Mouse (Mus musculus): ENCODE measurements around the gene Galnt14. TPM values are rescaled to one million over a fixed set of nuclear protein-coding genes. Genes with fewer than 3 reads are reported as not detected.

Galnt14 gene
- polyA plus RNA-seq, 1 experiment from 2014 or later, result 16.9 TPM

- no peak overlapping the region for H3K4me3 ChIP-seq (replicated peaks)
- H3K4me1 ChIP-seq (replicated peaks), result 0 out of 2 replicates have a peak, but pooled peaks cover 8% of the 10 kb centered on the region
- H3K27ac ChIP-seq, result no peak overlapping the region
- no peaks in the 10 kb centered on the region for H3K36me3 ChIP-seq
- H3K27me3 ChIP-seq, result no peaks in the 10 kb centered on the region
- no peak for ATAC-seq
- H3K9me3 ChIP-seq, result no peaks in the 10 kb centered on the region
- WGBS, result 91% methylated on average over 3 of the region's 3 CpGs
- no peak overlapping the region for H3K9ac ChIP-seq (replicated peaks)
- H3K4me2 ChIP-seq (replicated peaks), result no peak overlapping the region
Measured at GRCm38 (mm10) chr17:73656373-73656772, 53.9 kb downstream of the Galnt14 start.

GRCm38 (mm10) chr17:73654261-73654660, 56.0 kb downstream of the Galnt14 start:
- WGBS, result 68% methylated on average over 5 of the region's 5 CpGs
- Histone ChIP-seq H3K27ac (no peak overlapping the region), H3K4me1 (replicated peaks) (0 out of 2 replicates have a peak, but pooled peaks cover 8% of the 10 kb centered on the region), H3K9me3 (no peaks in the 10 kb centered on the region), H3K36me3 (no peaks in the 10 kb centered on the region), H3K27me3 (no peaks in the 10 kb centered on the region), H3K4me3 (replicated peaks) (no peak overlapping the region), H3K9ac (replicated peaks) (no peak overlapping the region), H3K4me2 (replicated peaks) (no peak overlapping the region)
- ATAC-seq, result peak; percentile 55; the same call in 1 of the 2 replicates

- Histone ChIP-seq H3K4me1 (replicated peaks) (peaks cover 6% of the 10 kb centered on the region; the same call in 1 of the 2 replicates), H3K27me3 (no peaks in the 10 kb centered on the region), H3K27ac (no peak overlapping the region), H3K36me3 (no peaks in the 10 kb centered on the region), H3K9ac (replicated peaks) (no peak overlapping the region), H3K4me3 (replicated peaks) (no peak overlapping the region), H3K4me2 (replicated peaks) (no peak overlapping the region), H3K9me3 (no peaks in the 10 kb centered on the region)
- ATAC-seq, result no peak
- WGBS, result 87% methylated on average over 6 of the region's 6 CpGs
Measured at GRCm38 (mm10) chr17:73649371-73649770, 60.9 kb downstream of the Galnt14 start.

GRCm38 (mm10) chr17:73641676-73642075, 68.6 kb downstream of the Galnt14 start:
- no peak for ATAC-seq

GRCm38 (mm10) chr17:73640117-73640480, 70.2 kb downstream of the Galnt14 start:
- H3K4me2 ChIP-seq (replicated peaks), result no peak overlapping the region
- no peak overlapping the region for H3K4me3 ChIP-seq (replicated peaks)
- ATAC-seq, result 0 out of 2 replicates have a peak, but pooled peaks have one; percentile 4
- no peak overlapping the region for H3K27ac ChIP-seq
- H3K4me1 ChIP-seq (replicated peaks), result peaks cover 13% of the 10 kb centered on the region
- no peaks in the 10 kb centered on the region for H3K9me3 ChIP-seq
- no peaks in the 10 kb centered on the region for H3K36me3 ChIP-seq
- H3K27me3 ChIP-seq, result no peaks in the 10 kb centered on the region
- H3K9ac ChIP-seq (replicated peaks), result no peak overlapping the region
- 52% methylated on average over 3 of the region's 3 CpGs for WGBS

More at GRCm38 (mm10) chr17:73641676-73642075, 68.6 kb downstream of the Galnt14 start:
- Histone ChIP-seq H3K9ac (replicated peaks) (no peak overlapping the region), H3K4me3 (replicated peaks) (no peak overlapping the region), H3K27ac (no peak overlapping the region), H3K27me3 (no peaks in the 10 kb centered on the region), H3K36me3 (no peaks in the 10 kb centered on the region), H3K4me2 (replicated peaks) (no peak overlapping the region), H3K9me3 (no peaks in the 10 kb centered on the region), H3K4me1 (replicated peaks) (peaks cover 17% of the 10 kb centered on the region)
- WGBS, result 93% methylated on average over 7 of the region's 7 CpGs

- H3K9me3 ChIP-seq, result no peaks in the 10 kb centered on the region
- ATAC-seq, result peak; percentile 72
- WGBS, result 30% methylated on average over 6 of the region's 6 CpGs
- no peaks in the 10 kb centered on the region for H3K36me3 ChIP-seq
- no peaks in the 10 kb centered on the region for H3K27me3 ChIP-seq
- H3K4me2 ChIP-seq (replicated peaks), result no peak overlapping the region
- H3K9ac ChIP-seq (replicated peaks), result no peak overlapping the region
- H3K4me3 ChIP-seq (replicated peaks), result no peak overlapping the region
- no peak overlapping the region for H3K27ac ChIP-seq
- peaks cover 18% of the 10 kb centered on the region for H3K4me1 ChIP-seq (replicated peaks)
Measured at GRCm38 (mm10) chr17:73639401-73640116, 70.7 kb downstream of the Galnt14 start.

GRCm38 (mm10) chr17:73636988-73637387, 73.3 kb downstream of the Galnt14 start:
- Histone ChIP-seq H3K36me3 (no peaks in the 10 kb centered on the region), H3K9ac (replicated peaks) (no peak overlapping the region), H3K27me3 (no peaks in the 10 kb centered on the region), H3K9me3 (no peaks in the 10 kb centered on the region), H3K4me1 (replicated peaks) (peaks cover 21% of the 10 kb centered on the region), H3K27ac (no peak overlapping the region), H3K4me2 (replicated peaks) (no peak overlapping the region), H3K4me3 (replicated peaks) (no peak overlapping the region)
- no peak for ATAC-seq
- 91% methylated on average over 5 of the region's 5 CpGs for WGBS

GRCm38 (mm10) chr17:73634896-73635295, 75.4 kb downstream of the Galnt14 start:
- no peaks in the 10 kb centered on the region for H3K9me3 ChIP-seq
- H3K27me3 ChIP-seq, result no peaks in the 10 kb centered on the region
- no peak overlapping the region for H3K4me3 ChIP-seq (replicated peaks)
- no peak overlapping the region for H3K4me2 ChIP-seq (replicated peaks)
- H3K36me3 ChIP-seq, result no peaks in the 10 kb centered on the region
- 50% methylated on average over 2 of the region's 2 CpGs for WGBS
- H3K4me1 ChIP-seq (replicated peaks), result peaks cover 18% of the 10 kb centered on the region
- H3K9ac ChIP-seq (replicated peaks), result no peak overlapping the region
- H3K27ac ChIP-seq, result peak overlapping the region; percentile 51; the same call in 1 of the 2 replicates
- ATAC-seq, result no peak

- WGBS, result 45% methylated on average over 11 of the region's 11 CpGs
- H3K36me3 ChIP-seq, result no peaks in the 10 kb centered on the region
- ATAC-seq, result peak; percentile 34; the same call in 1 of the 2 replicates
- H3K27ac ChIP-seq, result peak overlapping the region; percentile 19; the same call in 1 of the 2 replicates
- H3K9me3 ChIP-seq, result no peaks in the 10 kb centered on the region
- H3K4me3 ChIP-seq (replicated peaks), result no peak overlapping the region
- H3K9ac ChIP-seq (replicated peaks), result no peak overlapping the region
- H3K27me3 ChIP-seq, result no peaks in the 10 kb centered on the region
- H3K4me1 ChIP-seq (replicated peaks), result peaks cover 15% of the 10 kb centered on the region
- no peak overlapping the region for H3K4me2 ChIP-seq (replicated peaks)
Measured at GRCm38 (mm10) chr17:73633991-73634710, 76.1 kb downstream of the Galnt14 start.

- no peak for ATAC-seq
- WGBS, result 93% methylated on average over 14 of the region's 14 CpGs
- no peak overlapping the region for H3K27ac ChIP-seq
Measured at GRCm38 (mm10) chr17:73628263-73628914, 81.9 kb downstream of the Galnt14 start.

GRCm38 (mm10) chr17:73626912-73627311, 83.3 kb downstream of the Galnt14 start:
- H3K36me3 ChIP-seq, result no peaks in the 10 kb centered on the region
- H3K27me3 ChIP-seq, result no peaks in the 10 kb centered on the region
- no peak overlapping the region for H3K9ac ChIP-seq (replicated peaks)
- no peak overlapping the region for H3K27ac ChIP-seq
- no peaks in the 10 kb centered on the region for H3K9me3 ChIP-seq
- no peaks in the 10 kb centered on the region for H3K4me1 ChIP-seq (replicated peaks)
- H3K4me2 ChIP-seq (replicated peaks), result no peak overlapping the region
- no peak for ATAC-seq
- no peak overlapping the region for H3K4me3 ChIP-seq (replicated peaks)
- WGBS, result 75% methylated on average over 4 of the region's 4 CpGs

More at GRCm38 (mm10) chr17:73628263-73628914, 81.9 kb downstream of the Galnt14 start:
- no peaks in the 10 kb centered on the region for H3K4me1 ChIP-seq (replicated peaks)
- H3K27me3 ChIP-seq, result no peaks in the 10 kb centered on the region
- no peak overlapping the region for H3K4me2 ChIP-seq (replicated peaks)
- H3K36me3 ChIP-seq, result no peaks in the 10 kb centered on the region
- H3K9ac ChIP-seq (replicated peaks), result no peak overlapping the region
- H3K9me3 ChIP-seq, result no peaks in the 10 kb centered on the region
- no peak overlapping the region for H3K4me3 ChIP-seq (replicated peaks)

GRCm38 (mm10) chr17:73620049-73620448, 90.2 kb downstream of the Galnt14 start:
- Histone ChIP-seq H3K4me1 (replicated peaks) (no peaks in the 10 kb centered on the region), H3K9me3 (no peaks in the 10 kb centered on the region), H3K9ac (replicated peaks) (no peak overlapping the region), H3K27me3 (no peaks in the 10 kb centered on the region), H3K36me3 (no peaks in the 10 kb centered on the region), H3K27ac (no peak overlapping the region), H3K4me2 (replicated peaks) (no peak overlapping the region), H3K4me3 (replicated peaks) (no peak overlapping the region)
- no peak for ATAC-seq
- 89% methylated on average over 4 of the region's 4 CpGs for WGBS
